Mouse (Mus musculus) heart, postnatal 4 days (tissue): ENCODE measurements around the gene Olfr763. TPM values are rescaled to one million over a fixed set of nuclear protein-coding genes. Genes with fewer than 3 reads are reported as not detected.
"Not testable (repeated sequence)": the region's sequence is repeated elsewhere in the genome, so short reads cannot be mapped to it uniquely, and the experiment has no call there.

Experiments
- DNase-seq: peaks from one replicate; pipeline ENCODE4 v3.0.0; 2021
- total RNA-seq, 2 experiments: library from RNA; stranded (reverse); gene quantifications; 2 replicates each; pipeline ENCODE4 v1.2.3; 2021

Gene Olfr763
- total RNA-seq = not detected

- no peak for DNase-seq
Observed at GRCm38 (mm10) chr10:129010288-129010841, at the start of gene Olfr763. TSS of gene Olfr763 (plus strand) at chr10:129010791.

- DNase-seq = no peak
Observed at GRCm38 (mm10) chr10:128964961-128965360, 45.6 kb upstream of the Olfr763 start.

- no peak for DNase-seq
Observed at GRCm38 (mm10) chr10:128965871-128966270, 44.7 kb upstream of the Olfr763 start.

GRCm38 (mm10) chr10:128968341-128968749 is 42.2 kb upstream of the Olfr763 start:
- no peak for DNase-seq

GRCm38 (mm10) chr10:128970740-128971250 is 39.8 kb upstream of the Olfr763 start:
- DNase-seq = no peak

- DNase-seq = no peak
Observed at GRCm38 (mm10) chr10:128972841-128973240, 37.8 kb upstream of the Olfr763 start.

GRCm38 (mm10) chr10:128976395-128976794 is 34.2 kb upstream of the Olfr763 start:
- no peak for DNase-seq

- peak; percentile 67 for DNase-seq
Observed at GRCm38 (mm10) chr10:128977522-128978114, 33.0 kb upstream of the Olfr763 start.

- no peak for DNase-seq
Observed at GRCm38 (mm10) chr10:128980644-128981365, 29.8 kb upstream of the Olfr763 start.

GRCm38 (mm10) chr10:128989131-128989530 is 21.5 kb upstream of the Olfr763 start, which contains the start of gene Olfr9:
TSS of gene Olfr9 (plus strand) at chr10:128989431.
- not testable (repeated sequence) for DNase-seq

- DNase-seq = not testable (repeated sequence)
Observed at GRCm38 (mm10) chr10:128990129-128990850, 20.3 kb upstream of the Olfr763 start.

- no peak for DNase-seq
Observed at GRCm38 (mm10) chr10:128990994-128991393, 19.6 kb upstream of the Olfr763 start.

GRCm38 (mm10) chr10:128995796-128996195 is 14.8 kb upstream of the Olfr763 start:
- no peak for DNase-seq

GRCm38 (mm10) chr10:128996523-128997040 is 14.0 kb upstream of the Olfr763 start:
- DNase-seq = no peak

- no peak for DNase-seq
Observed at GRCm38 (mm10) chr10:129004032-129004920, 6.3 kb upstream of the Olfr763 start.

GRCm38 (mm10) chr10:129011511-129011910 is 920 bp downstream of the Olfr763 start:
- DNase-seq = not testable (repeated sequence)

GRCm38 (mm10) chr10:129014477-129014876 is 3.9 kb downstream of the Olfr763 start:
- no peak for DNase-seq

GRCm38 (mm10) chr10:129023319-129023718 is 12.7 kb downstream of the Olfr763 start:
- no peak for DNase-seq

GRCm38 (mm10) chr10:129026018-129026662 is 15.5 kb downstream of the Olfr763 start:
- peak; percentile 41 for DNase-seq

GRCm38 (mm10) chr10:129028343-129028742 is 17.8 kb downstream of the Olfr763 start:
- DNase-seq = no peak

GRCm38 (mm10) chr10:129039796-129040195 is 29.2 kb downstream of the Olfr763 start, which contains the start of gene Olfr764-ps1:
TSS of gene Olfr764-ps1 (minus strand) at chr10:129039896.
- DNase-seq = no peak
